Mouse (Mus musculus) kidney, postnatal 10 days (tissue): ENCODE measurements around the gene Meiob.

Experiments
- DNase-seq: peaks from one replicate; pipeline ENCODE4 v3.0.0; 2021; ENCODE audit warnings: mixed read lengths

Meiob gene

DNA sequence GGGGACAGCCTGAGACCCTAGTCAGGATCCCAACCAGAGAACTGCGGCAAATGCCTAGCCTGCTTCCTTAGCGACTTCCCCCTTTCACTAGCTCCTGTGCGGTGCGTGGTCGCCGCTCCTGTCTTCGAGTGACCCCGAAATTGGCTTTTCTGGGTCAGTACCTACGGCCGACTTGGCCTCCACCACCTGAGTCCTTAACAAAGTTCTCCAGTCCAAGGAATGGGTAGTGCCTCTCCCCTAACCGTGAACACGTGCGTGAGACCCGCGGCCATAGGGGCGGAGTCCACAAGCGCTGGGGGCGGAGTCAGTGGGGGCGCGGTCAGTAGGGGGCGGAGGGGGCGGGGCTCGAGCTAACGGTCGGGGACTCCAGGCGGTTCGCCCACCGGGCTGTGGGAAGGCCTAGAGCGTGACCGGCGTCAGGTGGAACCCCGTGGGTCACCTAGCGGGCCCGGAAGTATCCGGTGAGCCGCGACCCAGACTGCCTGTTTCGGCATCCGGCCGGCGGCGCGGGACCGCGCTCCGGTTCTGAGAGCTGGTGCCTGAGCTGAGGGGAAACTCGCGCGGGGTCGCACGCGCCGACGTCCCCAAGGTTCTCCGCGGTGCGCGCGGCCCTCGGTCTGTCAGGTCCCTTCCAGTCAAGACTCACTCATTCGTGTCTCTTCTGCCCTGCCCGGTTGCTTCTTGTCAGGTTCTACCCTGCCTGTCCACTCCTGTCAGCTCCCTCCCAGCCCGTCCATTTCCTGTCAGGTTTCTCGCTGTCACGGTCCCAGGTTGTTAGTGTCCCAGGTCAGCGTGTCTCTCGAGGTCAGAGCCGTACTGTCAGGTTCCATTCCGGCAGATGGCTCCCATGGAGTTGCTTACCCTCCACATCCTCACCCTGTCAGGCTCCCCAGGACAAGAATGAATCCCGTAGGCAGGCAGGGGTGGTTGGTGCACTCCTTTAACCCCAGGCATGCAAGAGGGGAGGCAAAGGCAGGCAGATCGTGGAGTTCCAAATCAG is at the start of gene Meiob:
TSS of gene Meiob (plus strand) at position 338 of the 1,000 bp plus-strand sequence.
- DNase-seq, result peak; percentile 86

DNA sequence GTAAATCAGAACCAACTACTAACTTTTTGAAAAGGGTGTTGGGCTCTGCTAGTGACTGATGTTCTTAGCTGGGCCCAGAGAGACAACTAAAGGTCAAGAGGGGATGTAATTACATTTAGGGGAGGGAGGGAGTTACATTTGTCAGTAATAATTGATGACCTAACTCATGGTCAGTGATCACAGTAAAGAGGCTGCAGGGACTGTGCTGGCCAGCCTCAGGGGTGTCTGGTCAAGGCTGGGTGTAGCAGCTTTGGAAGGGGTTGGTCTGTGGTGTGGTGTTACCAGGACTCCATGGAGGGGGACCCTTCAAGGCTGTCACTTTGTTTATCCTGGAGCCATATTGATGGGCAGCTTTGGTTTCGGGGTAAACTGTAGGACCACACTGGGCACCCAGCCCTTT is 46.7 kb upstream of the Meiob start:
- no peak for DNase-seq

DNA sequence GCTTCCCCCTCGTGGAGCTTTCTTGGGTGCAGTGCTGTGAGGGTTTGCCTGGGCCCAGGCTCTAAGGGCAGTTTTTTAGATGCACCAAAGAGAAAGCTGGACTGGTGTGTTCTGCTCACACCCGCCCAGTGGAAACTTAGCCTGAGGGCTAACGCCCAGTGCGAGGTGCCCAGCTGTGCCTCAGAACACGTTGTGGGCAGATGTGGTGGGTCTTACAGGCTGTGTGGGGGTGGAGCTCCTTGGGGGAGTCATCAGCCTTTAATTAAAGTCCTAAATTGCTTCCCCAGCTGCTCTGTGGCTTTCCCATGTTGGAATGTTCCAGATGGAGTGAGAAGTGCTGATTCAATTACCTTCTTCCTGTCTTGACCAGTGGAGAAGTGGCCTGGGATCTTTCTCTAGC is 43.0 kb upstream of the Meiob start:
- DNase-seq, result peak; percentile 33

DNA sequence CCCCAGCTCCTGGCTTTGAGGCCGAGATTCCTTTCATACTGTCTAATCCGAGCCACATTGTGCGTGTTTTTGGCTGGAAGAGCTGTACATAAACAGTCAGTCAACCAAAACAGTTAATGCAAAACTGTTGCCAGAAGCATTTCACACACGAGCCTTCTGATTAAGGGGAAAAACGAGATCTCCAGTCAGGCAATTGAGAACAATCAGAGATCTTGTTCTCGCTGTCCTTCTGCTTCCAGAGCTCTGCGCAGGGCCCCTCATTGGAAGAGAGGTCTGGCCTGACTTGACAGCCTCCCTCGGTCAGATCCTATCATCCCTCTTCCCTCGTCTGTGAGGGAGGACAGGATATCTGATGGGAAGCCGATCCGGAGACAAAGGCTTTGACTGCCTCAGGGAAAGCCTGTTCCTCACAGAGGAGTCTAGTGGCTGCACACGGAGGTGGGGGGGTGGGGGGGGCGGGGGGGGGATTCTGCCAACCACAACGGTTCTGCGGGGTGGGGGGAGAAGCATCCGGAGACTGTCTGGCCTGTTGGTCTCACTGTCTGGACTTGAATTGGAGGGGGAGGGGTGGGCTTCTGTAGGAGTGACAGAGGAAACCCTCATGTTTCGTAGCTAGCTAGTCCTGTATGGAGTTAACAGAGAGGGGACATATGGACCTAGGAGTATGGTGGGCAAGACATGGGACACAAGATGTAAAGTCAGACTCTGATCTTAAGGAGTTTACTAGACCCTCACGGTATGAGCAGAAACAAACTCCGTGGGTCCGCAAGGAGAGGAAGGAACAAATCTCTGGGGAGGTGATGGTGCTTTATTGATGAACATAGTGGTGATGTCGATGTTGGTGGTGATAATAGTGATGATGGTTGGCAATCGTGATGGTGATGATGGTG is 38.8 kb upstream of the Meiob start:
- no peak for DNase-seq

DNA sequence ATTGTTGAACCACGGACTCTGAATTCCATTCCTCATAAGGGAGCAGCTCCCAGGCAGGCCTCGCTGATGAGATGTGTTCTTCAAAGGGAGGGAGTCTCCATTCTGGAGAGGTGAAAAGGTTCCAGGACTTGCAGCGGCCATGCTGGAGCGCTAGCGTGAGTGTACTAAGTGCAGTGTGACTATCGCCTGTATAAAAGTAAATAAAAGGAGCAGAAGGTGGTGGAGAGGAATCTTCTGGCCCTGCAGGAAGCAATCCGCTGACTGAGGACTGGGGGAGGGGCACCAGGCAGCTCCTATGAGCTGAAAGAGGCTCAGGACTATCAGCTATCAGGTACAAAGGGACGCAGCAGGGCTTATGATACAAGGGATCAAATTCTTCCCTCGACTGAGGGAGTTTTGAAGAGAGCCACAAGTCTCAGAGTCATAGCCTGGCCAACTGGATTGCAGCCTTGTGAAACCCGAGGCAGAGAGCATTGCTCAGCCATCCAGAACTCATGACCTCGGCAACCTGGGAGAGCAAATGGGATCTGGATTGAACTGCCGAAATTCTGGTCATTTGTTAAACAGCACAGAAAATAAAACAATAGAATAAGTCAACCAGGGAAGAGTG is 37.7 kb upstream of the Meiob start:
- DNase-seq, result peak; percentile 34

DNA sequence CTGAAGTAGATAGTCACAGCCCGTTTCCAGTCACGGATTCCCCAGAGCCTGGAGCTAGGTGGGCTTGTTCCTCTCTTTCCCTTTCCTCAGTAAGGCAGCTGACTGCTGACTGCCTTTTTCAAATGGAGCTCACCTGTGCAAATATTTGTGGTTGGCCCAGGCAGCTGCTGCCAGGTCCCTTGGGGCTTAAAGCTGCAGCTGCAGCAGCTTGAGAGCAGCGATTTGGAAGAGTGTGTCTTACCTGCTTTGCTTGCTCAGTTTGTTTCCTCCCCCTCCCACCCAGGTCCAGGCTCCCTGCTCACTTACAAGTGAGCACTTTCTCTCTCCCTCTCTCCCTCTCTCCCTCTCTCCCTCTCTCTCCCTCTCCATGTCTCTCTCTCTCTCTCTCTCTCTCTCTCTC is 34.9 kb upstream of the Meiob start:
- DNase-seq, result no peak

DNA sequence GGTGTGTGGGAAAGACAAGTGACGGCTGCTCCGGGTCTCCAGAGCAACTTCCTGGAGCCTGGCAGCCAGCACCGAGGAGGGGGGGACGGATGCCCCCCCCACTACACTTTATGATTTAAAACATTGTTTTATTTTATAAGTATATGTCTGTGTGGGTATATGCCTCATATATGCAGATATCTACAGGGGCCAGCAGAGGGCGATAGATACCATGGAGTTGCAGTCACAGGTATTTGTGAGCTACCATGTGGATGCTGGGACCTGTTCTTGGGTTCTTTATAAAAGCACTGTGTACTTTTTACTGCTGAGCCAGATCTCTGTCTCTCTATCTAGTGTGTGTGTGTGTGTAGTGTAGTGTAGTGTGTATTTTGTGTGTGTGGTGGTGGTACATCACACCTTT is 30.8 kb upstream of the Meiob start:
- DNase-seq, result no peak

DNA sequence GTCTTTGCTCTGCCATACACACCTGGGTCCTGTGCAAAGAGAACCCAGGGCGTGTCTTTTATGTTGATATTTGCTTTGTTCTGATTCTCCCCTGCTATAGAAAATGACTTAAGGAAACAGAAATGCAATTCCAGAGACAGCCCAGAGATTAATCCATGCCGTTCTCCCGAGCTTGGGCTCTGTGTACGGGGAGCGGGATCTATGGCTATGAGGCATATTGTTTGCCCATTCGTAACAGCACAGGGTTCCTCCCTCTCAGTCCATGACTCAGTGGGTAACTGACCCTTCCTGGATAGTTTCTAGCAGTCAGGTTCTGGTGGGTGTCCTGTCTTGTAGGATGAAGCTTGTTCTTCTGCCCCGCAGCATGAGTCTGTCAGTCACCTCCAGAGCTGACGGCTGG is 28.9 kb upstream of the Meiob start:
- DNase-seq, result no peak

DNA sequence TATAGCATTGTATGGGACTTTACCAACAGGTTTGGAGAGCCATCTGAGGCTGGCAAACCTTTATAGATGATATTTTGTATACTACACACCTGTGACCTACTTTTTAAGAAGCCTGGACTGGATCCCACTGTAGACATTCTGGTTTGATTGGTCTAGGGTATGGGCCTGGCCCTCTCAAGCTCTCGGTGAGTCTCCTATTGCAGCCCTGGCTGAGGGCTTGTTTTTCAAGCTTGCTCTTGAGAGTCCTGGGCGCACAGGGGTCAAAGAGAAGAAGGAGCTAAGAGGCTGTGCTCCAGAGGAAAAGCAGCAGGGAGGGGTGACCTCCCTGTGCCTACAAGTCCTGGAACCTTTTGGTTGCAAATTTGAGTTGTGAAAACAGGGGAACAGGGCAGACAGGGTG is 27.0 kb upstream of the Meiob start:
- no peak for DNase-seq

DNA sequence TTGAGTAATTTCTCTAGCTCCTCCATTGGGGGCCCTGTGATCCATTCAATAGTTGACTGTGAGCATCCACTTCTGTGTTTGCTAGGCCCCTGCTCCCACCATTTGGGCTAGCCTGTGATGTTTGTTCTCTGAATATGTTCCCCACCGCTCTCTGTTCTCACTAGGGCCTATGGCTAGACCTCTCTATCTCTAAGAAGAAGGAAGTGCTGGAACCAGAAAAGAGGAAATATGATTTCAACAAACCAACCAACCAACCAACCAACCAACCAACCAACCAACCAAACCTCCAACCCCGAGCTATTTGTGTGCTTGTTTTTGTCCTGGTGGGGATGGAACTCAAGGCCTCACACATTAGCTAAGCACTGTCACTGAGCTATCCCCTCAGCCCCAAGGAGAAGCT is 23.3 kb upstream of the Meiob start:
- no peak for DNase-seq

DNA sequence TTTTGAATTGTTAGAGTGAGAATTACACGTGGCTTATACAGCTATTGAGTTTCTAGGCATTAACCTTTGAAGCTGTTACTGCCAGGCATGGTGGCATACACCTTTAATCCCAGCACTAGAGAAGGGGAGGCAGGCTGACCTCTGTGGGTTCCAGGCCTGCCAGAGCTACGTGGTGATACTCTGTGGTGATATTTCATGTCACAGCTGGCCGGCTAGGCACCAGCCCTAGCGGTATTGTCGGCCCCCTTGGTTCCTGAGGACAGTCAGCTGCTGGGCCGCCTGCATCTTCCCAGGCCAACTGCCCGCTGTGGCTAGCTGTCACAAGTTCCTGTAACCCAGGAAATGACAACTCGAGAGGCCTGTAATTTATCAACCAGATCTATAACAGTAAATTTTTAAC is 11.9 kb upstream of the Meiob start:
- DNase-seq, result no peak

DNA sequence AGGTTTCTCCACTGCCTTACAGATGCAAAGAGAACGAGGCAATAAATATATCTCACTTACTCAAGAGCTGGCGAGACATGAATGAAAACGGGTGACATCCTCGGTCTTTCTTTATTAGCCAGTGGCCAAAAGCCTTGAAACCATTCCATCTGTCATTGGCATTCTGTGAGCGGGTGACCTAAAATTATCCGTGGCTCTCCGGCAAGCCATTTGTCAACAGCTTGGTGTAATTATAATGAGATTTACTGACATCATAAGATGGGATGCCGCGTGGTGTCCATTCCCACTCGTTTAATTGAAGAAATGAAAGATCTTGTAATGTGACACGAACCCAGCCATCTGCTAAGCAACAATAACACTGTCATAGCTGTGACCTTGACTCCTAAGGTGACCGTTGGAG is 9.3 kb upstream of the Meiob start:
- DNase-seq, result no peak

DNA sequence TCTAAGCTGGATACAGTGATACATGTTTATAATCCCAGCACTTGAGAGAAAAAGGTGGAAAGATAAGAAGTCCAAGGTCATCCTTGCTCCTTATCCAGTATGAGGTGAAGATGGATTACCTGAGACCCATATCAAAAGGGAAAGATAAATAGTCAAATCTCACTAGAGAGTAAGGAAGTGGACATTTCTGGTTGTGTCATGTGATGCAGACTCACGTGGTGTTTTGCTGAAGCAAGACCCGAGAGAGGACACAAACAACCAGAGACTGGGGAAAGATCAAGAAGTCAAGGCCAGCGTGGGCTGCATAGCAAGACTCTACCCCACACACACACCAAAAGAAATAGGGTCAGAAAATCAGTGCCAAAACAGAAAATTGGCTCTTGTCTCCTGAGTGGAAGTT is 7.1 kb upstream of the Meiob start:
- no peak for DNase-seq

DNA sequence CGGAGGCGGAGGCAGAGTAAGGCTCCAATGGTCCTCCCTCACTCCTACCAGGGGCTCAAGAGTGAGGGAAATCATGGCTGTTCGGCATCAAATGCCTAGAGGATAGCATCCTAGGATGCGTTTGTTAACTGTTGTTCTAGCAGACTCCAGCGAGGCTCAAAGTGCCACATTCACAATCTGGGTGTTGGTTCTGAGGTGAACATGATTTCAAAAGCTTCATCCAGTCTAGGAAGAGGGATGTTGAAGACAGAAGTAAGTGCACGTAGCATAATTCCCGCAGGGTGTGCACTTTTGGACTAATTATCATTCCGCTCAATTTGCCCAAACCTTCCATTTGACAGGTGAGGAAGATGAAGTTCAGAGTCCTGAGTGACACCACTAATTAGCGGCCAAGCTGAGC is 5.9 kb upstream of the Meiob start:
- no peak for DNase-seq

DNA sequence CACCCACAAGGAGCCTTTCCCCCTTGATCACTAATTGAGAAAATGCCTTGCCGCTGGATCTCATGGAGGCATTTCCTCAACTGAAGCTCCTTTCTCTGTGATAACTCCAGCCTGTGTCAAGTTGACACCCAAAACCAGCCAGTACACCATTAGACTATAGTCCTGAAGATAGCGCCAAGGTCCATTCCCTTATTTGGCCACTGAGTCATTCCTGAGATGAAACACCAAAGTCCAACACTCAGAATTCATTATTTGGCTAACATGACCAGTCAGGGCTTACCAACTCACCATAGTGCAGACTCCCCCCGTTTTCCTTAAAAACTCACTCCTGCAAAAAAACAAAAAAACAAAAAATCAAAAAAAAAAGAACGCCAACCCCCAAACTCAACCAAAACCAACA is 4.6 kb upstream of the Meiob start:
- no peak for DNase-seq

DNA sequence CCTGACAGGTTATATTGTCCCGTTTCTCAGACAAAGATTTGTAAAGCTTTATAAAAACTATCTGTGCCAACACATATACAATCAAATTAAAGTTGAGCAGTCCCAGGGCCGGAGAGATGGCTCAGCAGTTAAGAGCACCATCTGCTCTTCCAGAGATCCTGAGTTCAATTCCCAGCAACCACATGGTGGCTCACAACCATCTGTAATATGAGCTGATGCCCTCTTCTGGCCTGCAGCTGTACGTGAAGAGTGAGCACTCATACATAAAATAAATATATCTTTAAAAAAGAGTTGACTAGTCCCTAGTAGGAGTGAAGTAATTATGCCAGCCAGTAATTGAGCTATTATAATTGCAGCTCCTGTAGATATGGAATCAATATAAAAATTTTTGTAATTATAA is 3.6 kb upstream of the Meiob start:
- no peak for DNase-seq

DNA sequence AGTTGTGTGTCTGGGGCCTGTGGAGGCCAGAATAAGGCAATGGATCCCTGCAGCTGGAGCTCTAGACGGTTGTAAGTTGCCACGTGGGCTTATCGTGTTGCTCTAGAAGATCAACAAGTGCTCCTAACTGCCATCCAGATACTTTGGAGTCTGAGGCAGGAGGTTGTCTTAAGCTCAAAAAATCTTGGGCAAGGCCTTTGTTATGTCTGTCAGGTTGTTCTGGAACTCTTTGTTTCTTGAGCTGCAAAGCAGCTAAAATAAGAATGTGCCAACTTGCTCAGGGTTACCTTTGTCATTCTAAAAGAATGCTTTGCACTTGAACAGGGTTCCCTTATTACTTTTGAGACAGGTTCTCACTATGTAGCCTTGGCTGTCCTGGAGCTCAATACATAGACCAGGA is 7.1 kb downstream of the Meiob start:
- DNase-seq, result no peak

DNA sequence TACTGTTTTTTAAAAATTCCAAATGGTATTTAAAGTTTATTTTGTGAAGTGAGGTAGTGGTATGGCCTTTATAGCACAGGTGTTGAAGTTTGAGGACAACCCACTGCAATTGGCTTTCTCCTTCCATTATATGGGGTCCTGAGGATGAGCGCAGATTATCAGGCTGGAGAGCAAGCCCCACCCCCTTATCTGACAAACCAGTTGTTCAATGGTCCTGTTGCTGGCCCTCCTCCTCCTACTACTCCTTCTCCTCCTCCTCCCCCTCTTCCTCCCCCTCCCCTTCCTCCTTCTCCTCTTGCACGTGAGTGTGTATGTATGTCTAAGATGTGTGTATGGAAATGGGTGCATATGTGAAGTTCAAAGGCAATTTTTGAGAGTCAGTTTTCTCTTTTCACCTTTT is 8.1 kb downstream of the Meiob start:
- no peak for DNase-seq

DNA sequence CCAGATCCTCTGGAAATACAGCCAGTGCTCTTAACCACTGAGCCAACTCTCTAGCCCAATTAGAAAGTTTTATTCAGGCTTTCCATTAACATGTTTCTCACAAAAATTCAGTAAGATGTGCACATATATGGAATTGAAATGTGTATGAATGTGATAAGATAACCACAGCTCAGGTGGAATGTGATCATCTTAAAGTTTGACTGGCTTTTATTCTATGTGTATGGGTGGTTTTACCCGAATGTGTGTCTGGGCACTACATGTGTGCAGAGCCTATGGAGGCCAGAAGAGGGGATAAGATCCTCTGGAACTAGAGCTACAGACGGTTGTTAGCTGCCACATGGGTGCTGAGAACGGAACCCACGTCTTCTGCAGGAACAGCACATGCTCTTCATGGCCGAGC is 11.2 kb downstream of the Meiob start:
- DNase-seq, result no peak

DNA sequence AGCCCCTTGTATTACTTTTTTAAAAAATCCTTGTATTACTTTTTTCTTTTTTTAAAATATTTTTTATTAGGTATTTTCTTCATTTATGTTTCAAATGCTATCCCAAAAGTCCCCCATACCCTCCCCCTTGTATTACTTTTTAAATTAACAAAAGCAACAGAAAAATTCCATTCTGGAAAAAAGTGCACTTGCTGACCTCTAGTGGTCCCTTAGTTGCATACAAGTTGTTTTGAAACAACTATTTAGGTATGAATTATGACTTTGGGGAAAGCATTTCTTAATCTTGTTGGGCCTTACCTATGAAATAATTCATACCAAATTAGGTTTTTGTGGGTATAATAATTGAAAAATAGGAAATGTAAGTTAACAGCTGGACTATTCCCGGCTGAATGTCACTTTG is 13.4 kb downstream of the Meiob start:
- DNase-seq, result no peak

DNA sequence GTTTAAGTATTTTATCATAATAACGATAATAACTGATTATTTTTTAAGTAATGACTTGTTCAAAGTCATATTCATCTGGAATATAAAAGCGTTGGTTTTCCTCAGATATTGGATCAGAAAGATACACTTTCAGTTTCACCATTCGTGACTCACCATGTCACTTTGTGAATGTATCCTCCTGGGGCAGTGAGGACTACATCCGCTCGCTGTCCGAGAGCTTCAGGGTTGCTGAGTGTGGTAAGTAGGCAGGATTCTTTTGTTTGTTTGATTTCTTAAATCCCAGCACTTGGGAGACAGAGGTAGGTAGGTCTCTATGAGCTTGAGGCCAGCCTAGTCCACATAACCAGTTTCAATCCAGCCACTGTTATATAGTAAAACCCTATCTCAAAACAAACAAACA is 14.1 kb downstream of the Meiob start:
- DNase-seq, result no peak

DNA sequence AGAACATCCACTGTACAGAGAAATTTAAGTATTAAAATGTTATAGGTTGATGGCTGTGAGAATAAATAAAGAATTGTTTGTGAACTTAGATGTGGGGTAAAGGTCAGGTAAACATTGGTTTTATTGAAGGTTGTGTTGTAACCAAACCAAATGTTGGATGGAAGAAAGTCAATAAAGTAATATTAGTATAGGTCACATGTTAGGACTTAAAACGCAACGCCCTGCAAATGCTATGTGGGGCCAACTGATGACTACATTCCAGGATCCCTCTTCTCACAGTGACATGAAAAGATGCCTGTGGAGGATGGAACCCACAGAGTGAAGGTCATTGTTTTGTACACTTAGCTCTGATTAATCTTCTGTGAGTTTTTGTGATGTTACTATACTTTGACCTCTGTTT is 15.4 kb downstream of the Meiob start:
- no peak for DNase-seq
